Mouse (Mus musculus): ENCODE measurements around the gene Cry2. TPM values are rescaled to one million over a fixed set of nuclear protein-coding genes. Genes with fewer than 3 reads are reported as not detected.
A peak's percentile ranks its signal among the peaks of the same experiment; 100 is the strongest.
"Not testable (repeated sequence)": the region's sequence is repeated elsewhere in the genome, so short reads cannot be mapped to it uniquely, and the experiment has no call there.

Cry2 gene
- polyA plus RNA-seq, 1 experiment from 2014 or later, result 21.0 TPM

GRCm38 (mm10) chr2:92402591-92403326 lies 31.1 kb downstream of the Cry2 start:
- peaks cover 33% of the 10 kb centered on the region for H3K27me3 ChIP-seq (ENCODE audit: insufficient read depth, poor library complexity, severe bottlenecking)
- no peak overlapping the region for H3K4me3 ChIP-seq
- DNase-seq (ENCODE audit: low spot score), result no peak
- peaks cover 38% of the 10 kb centered on the region for H3K36me3 ChIP-seq
- H3K27ac ChIP-seq, result no peak overlapping the region
- no peaks in the 10 kb centered on the region for H3K9me3 ChIP-seq
- WGBS, result 69% methylated on average over 4 of the region's 4 CpGs
- H3K4me1 ChIP-seq, result peaks cover 12% of the 10 kb centered on the region

GRCm38 (mm10) chr2:92401091-92401561 lies 32.7 kb downstream of the Cry2 start, which contains the start of gene Mapk8ip1:
Gene Mapk8ip1, minus strand, starts transcription at chr2:92401263.
- WGBS, result 6% methylated on average over 46 of the region's 59 CpGs
- H3K4me1 ChIP-seq, result peaks cover 12% of the 10 kb centered on the region
- H3K36me3 ChIP-seq, result peaks cover 26% of the 10 kb centered on the region
- H3K9me3 ChIP-seq, result no peaks in the 10 kb centered on the region
- peak within 1 kb of the TSS; percentile 59; the same call in 1 of the 2 replicates for H3K27ac ChIP-seq
- H3K27me3 ChIP-seq (ENCODE audit: insufficient read depth, poor library complexity, severe bottlenecking), result peaks cover 45% of the 10 kb centered on the region
- no peak for DNase-seq (ENCODE audit: low spot score)
- H3K4me3 ChIP-seq, result peak within 1 kb of the TSS; percentile 74

GRCm38 (mm10) chr2:92400682-92401081 lies 33.2 kb downstream of the Cry2 start:
- Histone ChIP-seq H3K36me3 (peaks cover 21% of the 10 kb centered on the region), H3K4me1 (peaks cover 12% of the 10 kb centered on the region), H3K9me3 (no peaks in the 10 kb centered on the region), H3K4me3 (peak overlapping the region; percentile 74), H3K27ac (peak overlapping the region; percentile 59; the same call in 1 of the 2 replicates), H3K27me3 (ENCODE audit: insufficient read depth, poor library complexity, severe bottlenecking) (peaks cover 45% of the 10 kb centered on the region)
- WGBS, result 5% methylated on average over 22 of the region's 22 CpGs
- no peak for DNase-seq (ENCODE audit: low spot score)

GRCm38 (mm10) chr2:92399877-92400276 lies 34.0 kb downstream of the Cry2 start:
- 65% methylated on average over 4 of the region's 4 CpGs for WGBS

GRCm38 (mm10) chr2:92397436-92397835 lies 36.4 kb downstream of the Cry2 start:
- no peak overlapping the region for H3K27ac ChIP-seq
- peaks cover 73% of the 10 kb centered on the region for H3K27me3 ChIP-seq (ENCODE audit: insufficient read depth, poor library complexity, severe bottlenecking)
- H3K36me3 ChIP-seq, result no peaks in the 10 kb centered on the region
- H3K9me3 ChIP-seq, result no peaks in the 10 kb centered on the region
- peaks cover 18% of the 10 kb centered on the region for H3K4me1 ChIP-seq
- no peak overlapping the region for H3K4me3 ChIP-seq
- no peak for DNase-seq (ENCODE audit: low spot score)
- 65% methylated on average over 1 of the region's 1 CpGs for WGBS

More at GRCm38 (mm10) chr2:92399877-92400276, 34.0 kb downstream of the Cry2 start:
- Histone ChIP-seq H3K36me3 (peaks cover 13% of the 10 kb centered on the region), H3K4me1 (peaks cover 11% of the 10 kb centered on the region), H3K27me3 (ENCODE audit: insufficient read depth, poor library complexity, severe bottlenecking) (peaks cover 50% of the 10 kb centered on the region)
- not testable (repeated sequence) for H3K4me3 ChIP-seq; H3K27ac ChIP-seq; DNase-seq (ENCODE audit: low spot score); H3K9me3 ChIP-seq

- 80% methylated on average over 3 of the region's 3 CpGs for WGBS
- Histone ChIP-seq H3K9me3 (no peaks in the 10 kb centered on the region), H3K27ac (no peak overlapping the region), H3K4me1 (peaks cover 28% of the 10 kb centered on the region), H3K4me3 (no peak overlapping the region), H3K36me3 (no peaks in the 10 kb centered on the region), H3K27me3 (ENCODE audit: insufficient read depth, poor library complexity, severe bottlenecking) (peaks cover 77% of the 10 kb centered on the region)
- DNase-seq (ENCODE audit: low spot score), result no peak
Measured at GRCm38 (mm10) chr2:92395535-92395934, 38.3 kb downstream of the Cry2 start.

GRCm38 (mm10) chr2:92392318-92393264 lies 41.3 kb downstream of the Cry2 start:
- Histone ChIP-seq H3K27ac (peak overlapping the region; percentile 63; the same call in 1 of the 2 replicates), H3K9me3 (no peaks in the 10 kb centered on the region), H3K36me3 (no peaks in the 10 kb centered on the region), H3K27me3 (ENCODE audit: insufficient read depth, poor library complexity, severe bottlenecking) (peaks cover 74% of the 10 kb centered on the region), H3K4me1 (peaks cover 58% of the 10 kb centered on the region), H3K4me3 (peak overlapping the region; percentile 44)
- WGBS, result 4% methylated on average over 26 of the region's 26 CpGs
- DNase-seq (ENCODE audit: low spot score), result no peak

- 36% methylated on average over 11 of the region's 11 CpGs for WGBS
- H3K27me3 ChIP-seq (ENCODE audit: insufficient read depth, poor library complexity, severe bottlenecking), result peaks cover 74% of the 10 kb centered on the region
- H3K4me3 ChIP-seq, result peak overlapping the region; percentile 44
- H3K4me1 ChIP-seq, result peaks cover 59% of the 10 kb centered on the region
- no peak for DNase-seq (ENCODE audit: low spot score)
- peak overlapping the region; percentile 63; the same call in 1 of the 2 replicates for H3K27ac ChIP-seq
- no peaks in the 10 kb centered on the region for H3K9me3 ChIP-seq
- peaks cover 6% of the 10 kb centered on the region for H3K36me3 ChIP-seq
Measured at GRCm38 (mm10) chr2:92391703-92392317, 42.0 kb downstream of the Cry2 start.

- DNase-seq (ENCODE audit: low spot score), result no peak
- H3K4me3 ChIP-seq, result no peak overlapping the region
- WGBS, result 88% methylated on average over 8 of the region's 8 CpGs
- peaks cover 77% of the 10 kb centered on the region for H3K27me3 ChIP-seq (ENCODE audit: insufficient read depth, poor library complexity, severe bottlenecking)
- H3K27ac ChIP-seq, result no peak overlapping the region
- peaks cover 59% of the 10 kb centered on the region for H3K4me1 ChIP-seq
- no peaks in the 10 kb centered on the region for H3K9me3 ChIP-seq
- H3K36me3 ChIP-seq, result peaks cover 13% of the 10 kb centered on the region
Measured at GRCm38 (mm10) chr2:92391116-92391515, 42.7 kb downstream of the Cry2 start.

GRCm38 (mm10) chr2:92390206-92390930 lies 43.5 kb downstream of the Cry2 start:
- Histone ChIP-seq H3K27ac (no peak overlapping the region), H3K4me1 (peaks cover 63% of the 10 kb centered on the region), H3K9me3 (no peaks in the 10 kb centered on the region), H3K27me3 (ENCODE audit: insufficient read depth, poor library complexity, severe bottlenecking) (peaks cover 82% of the 10 kb centered on the region), H3K4me3 (no peak overlapping the region), H3K36me3 (peaks cover 21% of the 10 kb centered on the region)
- no peak for DNase-seq (ENCODE audit: low spot score)
- WGBS, result 71% methylated on average over 6 of the region's 6 CpGs

GRCm38 (mm10) chr2:92389645-92390044 lies 44.2 kb downstream of the Cry2 start:
- WGBS, result 6% methylated on average over 10 of the region's 10 CpGs
- Histone ChIP-seq H3K4me1 (peaks cover 68% of the 10 kb centered on the region), H3K36me3 (peaks cover 28% of the 10 kb centered on the region), H3K4me3 (peak overlapping the region; percentile 72), H3K27ac (peak overlapping the region; percentile 90), H3K9me3 (no peaks in the 10 kb centered on the region), H3K27me3 (ENCODE audit: insufficient read depth, poor library complexity, severe bottlenecking) (peaks cover 78% of the 10 kb centered on the region)
- DNase-seq (ENCODE audit: low spot score), result no peak

All from heart, embryonic 10.5 days (tissue).